Mouse (Mus musculus) cerebellum, adult 9-11 months (tissue): Measurements from ENCODE around the gene Hist1h3f.
A peak's percentile ranks its signal among the peaks of the same experiment; 100 is the strongest.
"Not testable (repeated sequence)": the region's sequence is repeated elsewhere in the genome, so short reads cannot be mapped to it uniquely, and the experiment has no call there.

Source experiments
- DNase-seq: peaks from one replicate; pipeline ENCODE4 v3.0.0; 2022

Gene Hist1h3f

DNA sequence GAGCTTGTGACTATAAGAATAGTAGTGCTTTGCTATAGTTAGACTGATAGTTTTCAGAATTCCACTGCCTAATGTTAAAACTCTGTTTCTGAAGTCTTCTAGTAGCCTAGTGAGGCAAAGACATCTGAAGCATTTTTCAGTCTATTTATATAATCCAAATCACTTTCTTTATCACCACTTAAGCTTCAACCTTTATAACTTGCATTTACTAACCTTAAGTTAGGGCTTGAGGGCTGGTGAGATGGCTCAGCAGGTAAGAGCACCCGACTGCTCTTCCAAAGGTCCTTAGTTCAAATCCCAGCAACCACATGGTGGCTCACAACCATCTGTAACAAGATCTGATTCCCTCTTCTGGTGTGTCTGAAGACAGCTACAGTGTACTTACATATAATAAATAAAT is 4.0 kb upstream of the Hist1h3f start:
- not testable (repeated sequence) for DNase-seq

- DNase-seq = no peak
These were observed 2.4 kb upstream of the Hist1h3f start for GRCm38 (mm10) chr13:23541497-23541896.

DNA sequence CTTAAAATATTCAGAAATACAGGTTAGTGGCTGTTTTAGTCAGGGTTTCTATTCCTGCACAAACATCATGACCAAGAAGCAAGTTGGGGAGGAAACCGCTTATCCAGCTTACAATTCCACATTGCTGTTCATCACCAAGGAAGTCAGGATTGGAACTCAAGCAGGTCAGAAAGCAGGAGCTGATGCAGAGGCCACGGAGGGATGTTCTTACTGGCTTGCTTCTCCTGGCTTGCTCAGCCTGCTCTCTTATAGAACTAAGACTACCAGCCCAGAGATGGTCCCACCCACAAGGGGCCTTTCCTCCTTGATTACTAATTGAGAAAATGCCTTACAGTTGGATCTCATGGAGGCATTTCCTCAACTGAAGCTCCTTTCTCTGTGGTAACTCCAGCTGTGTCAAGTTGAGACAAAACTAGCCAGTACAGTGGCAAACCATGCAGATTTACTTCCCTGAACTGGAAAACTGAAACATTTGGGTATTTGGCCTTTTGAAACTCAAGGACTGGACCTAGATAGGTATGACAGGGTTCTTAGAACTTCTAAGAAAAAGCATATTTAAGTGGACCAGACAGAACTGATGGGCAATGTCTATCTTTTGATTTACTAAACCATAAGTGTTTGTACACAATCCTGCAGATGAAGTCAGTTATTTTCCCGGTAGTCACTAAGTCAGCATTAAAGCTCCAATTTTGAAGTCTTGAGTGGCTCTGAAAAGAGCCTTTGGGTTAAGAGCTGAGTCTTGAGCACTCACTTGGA is 1.4 kb upstream of the Hist1h3f start:
- not testable (repeated sequence) for DNase-seq

GRCm38 (mm10) chr13:23542999-23543607 is 749 bp upstream of the Hist1h3f start, which contains the start of gene Hist1h2bh:
Gene Hist1h2bh (minus strand): TSS chr13:23543392.
- DNase-seq = peak; percentile 67

GRCm38 (mm10) chr13:23544787-23545120 is 902 bp downstream of the Hist1h3f start:
- DNase-seq = not testable (repeated sequence)

DNA sequence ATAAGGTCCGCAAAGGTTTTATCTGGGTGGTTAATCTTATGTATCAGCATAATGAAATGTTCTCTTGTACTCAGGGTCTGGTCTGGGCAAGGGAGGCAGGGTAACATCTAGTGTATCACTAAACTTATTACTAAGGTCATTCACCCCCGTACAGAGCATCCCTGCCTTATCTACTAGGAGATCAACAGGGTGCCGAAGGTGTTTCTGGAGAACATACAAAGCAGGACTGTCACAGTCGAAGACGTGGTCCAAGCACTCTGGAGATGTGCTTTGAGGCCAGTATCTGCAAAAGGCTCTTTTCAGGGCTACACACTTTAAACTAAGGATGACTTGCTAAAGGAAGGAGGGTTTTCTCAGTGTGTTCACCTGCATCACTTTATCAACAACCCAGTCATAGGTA is 2.8 kb downstream of the Hist1h3f start:
- DNase-seq = no peak

- no peak for DNase-seq
These were observed 6.9 kb downstream of the Hist1h3f start for GRCm38 (mm10) chr13:23550761-23551145.

GRCm38 (mm10) chr13:23551146-23551834 is 7.4 kb downstream of the Hist1h3f start, which contains the start of gene Hist1h4f:
Gene Hist1h4f (minus strand): TSS chr13:23551648.
- peak; percentile 94 for DNase-seq

DNA sequence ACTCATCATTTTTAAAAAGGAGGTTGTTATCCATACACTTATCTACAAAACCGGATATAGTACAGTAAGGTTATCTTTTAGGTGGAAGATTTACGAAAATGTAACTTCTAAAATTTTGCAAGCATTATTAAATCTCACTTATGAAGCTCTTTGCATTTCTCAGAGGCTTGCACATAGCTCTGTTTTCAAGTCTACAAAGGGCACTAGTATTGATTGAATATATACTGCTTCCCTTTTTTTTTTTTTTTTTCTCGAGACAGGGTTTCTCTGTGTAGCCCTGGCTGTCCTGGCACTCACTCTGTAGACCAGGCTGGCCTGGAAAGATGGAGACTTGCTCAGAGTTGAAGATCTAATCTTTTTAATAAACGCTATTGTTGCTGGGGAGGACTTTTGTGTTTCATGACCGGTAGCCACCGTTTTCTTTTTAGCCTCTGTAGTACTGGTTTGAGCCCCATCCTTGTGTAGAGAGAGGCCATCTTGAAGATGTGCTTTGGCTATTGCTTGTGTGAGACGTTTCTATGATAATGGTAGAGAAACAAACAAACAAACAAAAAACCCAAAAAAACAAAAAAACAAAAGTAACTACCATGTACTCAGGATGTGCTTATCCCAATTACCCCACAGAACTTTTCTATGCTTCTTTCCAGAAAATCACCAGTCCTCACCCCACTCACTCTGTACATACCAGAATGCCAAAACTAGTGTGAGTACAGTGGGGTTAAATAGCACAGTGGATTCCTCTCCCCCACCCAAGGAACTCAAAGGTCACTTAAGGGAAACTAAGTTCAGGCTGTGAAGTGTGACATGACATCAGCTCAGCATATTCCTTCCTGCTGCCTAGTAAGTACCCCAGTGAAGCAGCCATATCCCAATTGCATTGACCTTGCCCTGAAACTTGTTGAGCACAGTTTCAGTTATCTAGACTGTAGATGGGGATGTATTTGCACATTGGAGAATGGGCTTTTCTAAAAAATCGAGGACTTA is 8.4 kb downstream of the Hist1h3f start:
- DNase-seq = no peak

DNA sequence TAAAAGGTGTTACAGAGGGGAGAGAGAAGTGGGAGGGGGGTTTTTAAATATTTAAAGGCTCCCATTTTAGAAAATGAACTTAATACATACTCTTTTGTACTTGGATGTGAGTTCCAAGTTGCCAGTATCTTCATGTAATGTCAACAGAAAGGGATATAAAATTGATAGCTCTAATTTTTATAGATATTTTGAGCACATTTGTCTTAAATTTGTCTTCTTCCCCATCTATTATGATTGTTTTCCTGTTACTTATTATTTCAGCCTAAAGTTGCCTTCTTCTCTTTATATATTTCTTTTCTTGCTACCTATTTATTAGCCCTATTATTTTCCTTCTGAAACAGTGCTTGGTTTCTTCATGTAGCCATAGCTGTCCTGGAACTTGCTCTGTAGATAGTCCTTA is 9.1 kb downstream of the Hist1h3f start, which contains the start of gene Hist1h1d:
Hist1h1d (plus strand) TSS at position 301 of the 400 bp plus-strand sequence.
- no peak for DNase-seq

GRCm38 (mm10) chr13:23554393-23554792 is 10.5 kb downstream of the Hist1h3f start:
- DNase-seq = no peak

GRCm38 (mm10) chr13:23554925-23555838 is 11.3 kb downstream of the Hist1h3f start:
- DNase-seq = peak; percentile 78

DNA sequence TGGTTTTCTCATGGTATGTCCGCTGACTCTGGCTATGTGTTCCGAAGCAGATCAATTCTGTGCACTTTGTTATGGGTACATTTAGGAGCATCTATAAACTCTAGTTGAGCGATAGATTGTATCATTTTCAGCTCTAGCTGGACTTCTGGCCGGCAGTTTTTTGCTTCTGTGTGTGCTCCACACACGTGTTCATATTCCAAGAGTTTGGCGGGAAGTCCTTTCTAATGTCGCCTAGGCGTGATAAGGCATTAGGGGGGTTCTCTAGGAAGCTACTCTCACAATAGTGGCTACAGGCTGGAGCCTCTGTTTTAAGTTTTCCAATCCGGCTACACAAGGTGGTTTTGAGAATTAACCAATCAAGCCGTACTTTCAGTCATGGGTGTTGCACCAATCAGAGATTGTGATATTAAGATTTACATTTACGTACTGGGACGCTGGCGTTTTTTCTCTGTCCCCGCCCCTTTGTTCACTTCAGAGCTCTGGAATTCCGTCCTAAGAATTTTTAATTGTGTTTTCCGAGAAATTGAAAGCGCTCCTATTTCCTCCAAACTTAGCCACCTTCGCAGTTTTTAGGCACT is 12.1 kb downstream of the Hist1h3f start:
- peak; percentile 82 for DNase-seq

GRCm38 (mm10) chr13:23556906-23557305 is 13.1 kb downstream of the Hist1h3f start:
- DNase-seq = no peak

DNA sequence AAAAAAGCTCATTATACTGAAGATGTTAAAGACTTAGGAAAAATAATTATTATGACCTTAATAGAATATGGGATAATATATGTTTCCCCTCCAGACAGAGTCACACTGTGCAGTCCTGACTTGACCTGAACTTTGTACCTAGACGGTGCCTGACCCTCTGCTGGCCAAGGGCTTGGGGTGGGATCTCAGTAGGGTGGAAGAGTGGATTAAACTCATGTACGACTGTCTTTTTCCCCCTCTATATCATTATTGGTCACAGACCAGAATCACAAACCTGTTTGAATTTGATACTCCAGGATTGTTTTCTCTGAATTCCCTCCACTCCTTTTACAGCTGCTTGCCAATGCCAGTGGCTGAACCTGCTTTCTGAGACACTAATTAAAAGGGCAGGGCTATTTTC is 16.8 kb downstream of the Hist1h3f start:
- DNase-seq = not testable (repeated sequence)

- DNase-seq = not testable (repeated sequence)
These were observed 17.7 kb downstream of the Hist1h3f start for GRCm38 (mm10) chr13:23561531-23561882.

DNA sequence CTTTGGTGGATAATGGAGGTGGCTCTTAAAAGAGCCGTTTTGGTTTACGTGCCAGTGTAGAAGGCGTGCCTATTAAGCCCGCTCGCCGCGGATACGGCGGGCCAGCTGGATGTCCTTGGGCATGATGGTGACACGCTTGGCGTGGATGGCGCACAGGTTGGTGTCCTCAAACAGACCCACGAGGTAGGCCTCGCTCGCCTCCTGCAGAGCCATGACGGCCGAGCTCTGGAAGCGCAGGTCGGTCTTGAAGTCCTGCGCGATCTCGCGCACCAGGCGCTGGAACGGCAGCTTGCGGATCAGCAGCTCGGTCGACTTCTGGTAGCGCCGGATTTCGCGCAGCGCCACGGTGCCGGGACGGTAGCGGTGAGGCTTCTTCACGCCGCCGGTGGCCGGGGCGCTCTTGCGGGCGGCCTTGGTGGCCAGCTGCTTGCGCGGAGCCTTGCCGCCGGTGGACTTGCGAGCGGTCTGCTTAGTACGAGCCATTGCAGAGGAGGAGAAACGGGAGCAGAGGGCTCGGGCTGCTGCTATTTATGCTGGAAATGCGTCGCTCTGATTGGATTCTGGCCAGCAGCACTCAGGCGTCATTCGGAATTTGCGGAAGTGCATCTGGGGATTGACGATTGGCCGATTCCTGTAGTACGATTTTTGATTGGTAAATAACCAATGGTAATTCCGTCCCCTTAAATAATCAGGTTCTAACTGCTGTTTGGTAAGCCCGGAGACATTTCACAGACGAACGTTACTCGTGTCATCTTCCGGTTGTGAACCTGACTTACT is 18.2 kb downstream of the Hist1h3f start, which contains the start of gene Hist1h3e:
Hist1h3e (minus strand) TSS at position 487 of the 777 bp plus-strand sequence.
- peak; percentile 94 for DNase-seq

DNA sequence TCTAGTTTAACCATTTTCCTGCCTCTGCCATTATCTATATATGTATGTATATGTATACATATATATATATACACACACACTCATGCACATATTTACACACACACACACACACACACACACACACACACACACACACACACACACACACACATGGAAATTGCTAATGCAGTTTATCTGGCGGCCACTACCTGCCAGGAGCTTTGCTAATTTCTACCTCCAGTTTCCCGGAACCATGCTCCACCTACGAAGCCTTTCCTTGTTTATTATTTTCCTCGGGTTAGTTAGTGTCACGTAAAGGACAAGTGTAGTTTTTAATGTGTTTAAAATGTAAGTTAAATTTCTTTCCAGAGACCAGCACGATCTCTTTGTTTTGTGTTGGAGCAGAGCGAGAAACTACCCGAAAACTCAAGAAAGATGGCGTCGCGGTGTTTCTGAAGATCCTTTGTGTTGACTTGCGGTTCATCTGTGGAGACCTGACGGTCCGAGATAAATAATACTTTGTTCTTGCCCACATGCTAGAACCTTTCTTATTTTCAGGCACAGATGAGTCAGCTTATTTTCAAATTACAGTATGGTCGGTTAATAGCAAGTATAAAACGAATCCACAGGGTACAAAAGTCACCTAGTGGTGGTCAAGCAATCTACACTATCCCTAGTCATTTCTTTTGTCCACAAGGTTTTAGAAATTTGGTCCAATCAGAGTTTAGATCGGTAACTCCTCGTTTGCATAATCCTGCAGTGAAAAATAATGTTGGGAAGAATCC is 19.0 kb downstream of the Hist1h3f start:
- peak; percentile 60 for DNase-seq

DNA sequence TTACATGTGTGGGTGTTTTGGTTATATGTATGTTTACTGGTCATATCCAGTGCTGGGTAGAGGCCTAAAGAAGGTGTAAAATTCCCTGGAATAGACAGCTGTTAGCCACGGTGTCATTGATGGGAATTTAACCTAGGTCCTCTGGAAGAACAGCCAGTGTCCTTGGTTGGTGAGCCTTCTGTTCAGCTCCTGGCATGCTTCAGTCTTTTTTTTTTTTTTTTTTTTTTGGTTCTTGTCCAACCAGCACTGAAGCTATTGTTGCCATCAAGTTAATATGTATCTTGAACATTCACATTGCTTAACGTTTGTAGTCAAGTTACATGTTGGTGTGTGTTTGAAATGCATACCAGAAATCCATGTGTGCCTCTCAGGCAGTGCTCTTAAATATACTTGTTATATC is 20.6 kb downstream of the Hist1h3f start:
- no peak for DNase-seq
